Mouse (Mus musculus): ENCODE data around the gene Prok1. TPM values are rescaled to one million over a fixed set of nuclear protein-coding genes. Genes with fewer than 3 reads are reported as not detected.
A peak's percentile ranks its signal among the peaks of the same experiment; 100 is the strongest.

Prok1 gene
- total RNA-seq, 2 experiments from 2014 or later, result not detected

DNA sequence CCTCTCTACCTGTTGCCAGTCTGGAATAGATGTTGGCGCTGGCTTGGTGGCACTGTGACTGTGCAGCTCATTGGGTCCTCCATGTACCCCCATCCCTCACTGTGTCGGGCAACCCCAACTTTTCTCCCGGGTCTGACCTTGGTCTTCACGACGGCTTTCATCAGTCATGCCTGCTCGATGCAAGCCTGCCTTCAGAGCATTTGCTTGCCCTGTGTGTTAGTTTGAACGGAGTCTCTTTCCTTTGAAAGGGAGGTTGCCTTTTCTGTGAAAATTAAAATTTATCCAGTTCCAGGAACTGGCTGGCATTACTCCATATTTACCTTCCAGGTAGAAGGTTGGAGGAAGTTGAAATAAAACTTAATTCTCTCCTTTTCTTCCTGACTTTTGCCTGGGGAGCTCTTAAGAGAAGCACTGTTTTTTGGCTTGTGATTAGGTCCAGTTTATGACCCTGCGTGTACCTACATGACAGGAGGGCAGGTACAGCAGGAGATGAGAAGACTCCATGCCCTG, 981 bp downstream of the Prok1 start:
- no peak for DNase-seq (ENCODE audit: low spot score in 2 of 2)

DNA sequence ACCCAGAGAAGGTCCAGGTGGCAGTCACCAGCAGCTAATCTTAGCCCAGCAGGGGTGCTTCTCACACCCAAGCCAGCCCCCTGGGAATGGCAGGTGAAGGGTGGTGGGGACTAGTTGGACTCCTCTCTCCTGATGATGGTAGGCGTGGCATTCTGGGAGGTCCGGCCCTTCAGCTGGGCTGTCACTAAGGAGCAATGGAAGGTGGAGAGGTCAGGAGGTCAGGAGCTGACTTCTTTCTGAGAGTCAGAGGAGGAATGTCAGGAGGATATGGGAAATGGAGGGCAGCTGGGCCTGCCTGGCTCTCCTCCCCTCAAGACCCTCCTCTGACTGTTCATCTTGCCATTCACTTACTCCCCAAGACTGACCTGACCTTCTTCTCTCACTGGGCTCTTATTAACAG, 1.5 kb downstream of the Prok1 start:
- DNase-seq (ENCODE audit: low spot score in 2 of 2), result no peak

DNA sequence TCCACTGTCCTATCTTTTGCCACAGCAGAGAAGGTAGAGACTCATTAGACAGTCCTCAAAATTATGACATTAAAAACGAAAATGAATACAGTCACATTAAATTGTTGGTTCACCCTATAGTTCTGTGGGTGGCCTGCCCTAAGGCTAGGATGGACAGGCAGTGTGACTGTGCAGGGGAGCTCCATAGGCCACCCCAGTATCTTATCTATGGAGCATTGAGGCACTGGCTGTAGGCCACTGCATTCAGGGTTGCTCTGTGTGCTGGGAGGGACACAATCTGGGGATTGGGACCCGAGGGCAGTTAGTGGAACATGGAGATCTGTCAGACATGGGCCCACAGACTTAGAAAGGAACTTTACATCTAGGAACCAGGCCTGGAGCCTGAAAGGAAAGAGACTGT, 5.6 kb downstream of the Prok1 start:
- DNase-seq (ENCODE audit: low spot score in 2 of 2), result no peak

DNA sequence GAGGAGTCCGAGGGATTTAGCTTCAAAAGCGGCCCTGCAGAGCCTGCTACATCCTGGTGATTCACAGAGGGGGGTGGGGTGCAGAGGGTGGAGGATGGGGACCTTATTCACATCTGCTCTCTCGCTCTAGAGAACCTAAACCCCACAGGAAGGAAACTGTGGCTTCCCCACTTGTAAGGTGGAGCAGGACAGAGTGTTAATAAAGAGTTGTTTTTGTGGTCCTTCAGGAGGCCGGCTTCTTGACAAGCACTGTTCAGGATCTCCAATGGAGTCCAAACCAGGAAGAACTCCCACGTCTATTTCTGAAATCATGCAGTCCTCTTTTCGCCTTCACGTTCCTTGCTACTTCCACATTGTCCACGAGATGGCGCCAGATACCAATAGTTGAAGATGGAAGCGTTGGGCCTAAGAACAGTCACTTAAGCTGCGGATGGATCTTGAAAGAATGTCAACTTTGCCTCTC, 6.1 kb downstream of the Prok1 start:
- peak; percentile 94 to 95 for DNase-seq (ENCODE audit: low spot score in 2 of 2)

DNA sequence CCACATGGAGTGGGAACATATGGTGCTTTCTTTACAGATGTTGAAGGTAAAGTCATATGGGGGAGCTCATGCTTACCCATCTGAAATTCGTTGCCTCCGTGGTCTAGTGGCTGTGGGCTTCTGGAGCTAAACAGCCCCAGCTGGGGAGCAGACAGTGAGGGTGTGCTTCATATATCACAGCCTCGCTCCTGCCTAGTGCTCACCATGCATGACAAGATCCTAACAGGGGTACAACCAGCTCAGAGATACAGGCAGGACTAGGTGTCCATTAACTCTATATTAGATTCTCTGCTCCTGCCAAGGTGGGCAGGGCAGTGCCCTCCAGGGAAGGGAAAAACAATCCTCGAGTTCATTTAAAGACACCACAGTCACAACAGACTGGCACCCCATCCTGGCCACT, 8.3 kb downstream of the Prok1 start:
- no peak for DNase-seq (ENCODE audit: low spot score in 2 of 2)

DNA sequence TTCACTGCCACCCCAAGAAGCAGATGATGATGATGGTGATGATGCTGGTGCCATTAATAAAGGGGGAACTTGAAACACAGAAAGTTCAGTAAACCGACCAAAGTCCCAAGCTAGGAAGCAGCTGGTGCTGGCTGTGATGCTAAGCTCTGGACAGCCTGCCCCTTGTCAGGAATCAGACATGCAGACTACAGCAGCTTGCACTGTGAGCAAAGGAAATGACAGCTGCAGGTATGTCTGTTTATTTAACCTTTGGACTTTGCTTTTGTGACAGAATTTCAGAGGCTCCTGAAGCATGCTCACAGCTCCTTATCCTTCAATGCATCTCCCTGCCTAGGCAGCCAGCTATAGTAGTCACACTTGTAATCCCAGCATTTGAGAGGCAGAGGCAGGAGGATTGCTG, 9.0 kb downstream of the Prok1 start, which contains the start of gene A630076J17Rik:
A630076J17Rik (plus strand) TSS at position 88 of the 400 bp plus-strand sequence.
- no peak for DNase-seq (ENCODE audit: low spot score in 2 of 2)

DNA sequence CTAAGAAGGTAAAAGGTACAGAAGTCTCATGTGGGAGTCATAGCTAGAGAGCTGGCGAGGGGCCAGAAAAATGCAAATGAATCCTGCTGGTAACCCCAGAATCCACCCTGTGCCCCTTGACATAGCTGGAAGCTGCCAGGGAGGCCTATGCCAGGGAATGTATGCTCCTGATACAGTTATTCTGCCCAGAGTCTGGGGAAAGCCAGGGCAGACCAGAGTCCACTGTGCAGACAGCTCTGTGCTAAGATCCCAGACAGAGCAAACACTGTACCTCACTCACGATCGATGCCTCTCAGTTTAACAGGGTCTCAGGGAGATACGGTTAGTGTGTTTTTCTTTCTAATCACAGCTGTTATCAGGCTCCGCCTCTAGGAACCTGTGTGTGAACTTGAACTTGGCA, 9.7 kb downstream of the Prok1 start:
- no peak for DNase-seq (ENCODE audit: low spot score in 2 of 2)

DNA sequence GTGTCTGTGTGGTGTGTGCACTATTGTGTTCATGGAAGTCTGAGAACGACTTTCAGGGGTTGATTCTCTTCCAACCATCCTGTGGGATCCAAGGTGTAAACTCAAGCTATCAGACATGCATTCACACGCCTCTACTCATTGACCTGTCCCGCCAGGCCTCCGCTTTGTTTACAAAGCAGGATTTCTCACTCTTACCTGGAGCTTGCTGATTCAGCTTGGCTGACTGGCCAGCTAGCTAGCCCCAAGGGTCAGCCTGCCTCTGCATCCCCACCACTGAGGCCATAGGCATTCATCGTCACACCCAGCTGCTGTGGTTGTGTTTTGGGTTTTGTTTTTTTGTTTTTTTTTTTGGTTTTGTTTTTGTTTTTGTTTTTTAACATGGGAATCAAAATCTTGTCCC, 10.3 kb downstream of the Prok1 start:
- no peak for DNase-seq (ENCODE audit: low spot score in 2 of 2)

DNA sequence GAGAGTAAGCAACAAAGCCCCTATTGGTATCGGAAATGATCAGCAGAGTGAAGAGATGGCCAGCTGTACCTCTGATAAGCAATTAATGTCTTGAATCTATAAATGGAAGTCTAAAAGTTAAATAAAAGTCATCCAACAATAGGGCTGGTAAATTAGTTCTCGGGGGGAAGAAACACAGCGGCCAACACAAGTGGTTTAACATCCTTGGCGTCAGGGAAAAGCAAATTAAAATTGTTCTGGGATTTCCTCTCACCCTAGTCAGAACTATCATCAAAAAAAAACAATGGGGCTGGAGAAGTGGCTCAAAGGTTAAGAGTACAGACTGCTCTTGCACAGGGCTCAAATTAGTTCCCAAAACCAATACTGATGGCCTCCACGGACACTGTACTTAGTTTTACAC, 13.7 kb downstream of the Prok1 start:
- DNase-seq (ENCODE audit: low spot score in 2 of 2), result no peak

DNA sequence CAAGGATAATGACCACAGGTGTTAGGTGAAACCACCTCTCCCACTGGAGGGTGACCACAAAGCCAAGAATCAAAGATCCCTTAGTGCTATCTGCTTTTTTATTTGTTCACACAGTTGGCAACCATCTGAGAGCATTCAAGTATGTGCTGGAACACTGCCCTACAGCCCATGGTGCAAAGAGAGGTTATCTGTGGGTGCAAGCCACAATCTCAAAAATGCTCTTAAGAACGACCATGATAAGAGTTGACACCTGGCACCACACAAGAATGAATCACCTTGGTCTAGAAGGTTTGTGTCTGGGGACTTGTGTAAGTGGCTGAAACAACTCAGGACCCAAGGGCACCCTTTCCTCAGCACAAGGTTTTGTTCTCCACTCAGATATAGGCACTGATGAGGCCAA, 16.3 kb downstream of the Prok1 start:
- DNase-seq (ENCODE audit: low spot score in 2 of 2), result no peak

DNA sequence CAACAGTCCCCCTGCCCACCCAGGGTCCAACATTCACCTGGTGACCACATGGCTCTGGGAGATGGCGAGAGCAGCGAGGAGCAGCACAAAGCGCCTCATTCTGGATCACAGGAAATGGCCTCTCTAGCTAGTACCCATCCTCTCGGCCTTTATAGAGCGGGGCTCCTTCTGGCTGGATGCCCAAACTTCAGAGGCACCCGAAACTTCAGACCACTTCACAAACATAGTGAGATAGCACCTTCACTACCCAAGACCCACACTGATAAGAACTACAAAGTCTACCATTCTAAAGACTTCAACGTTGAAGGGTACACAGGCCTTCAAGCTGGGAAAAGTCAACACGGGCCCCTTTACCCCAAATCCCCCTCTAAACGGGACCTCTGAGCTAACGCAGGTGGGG, 17.9 kb downstream of the Prok1 start, which contains the start of gene Cym:
Cym (minus strand) TSS at position 125 of the 400 bp plus-strand sequence.
- no peak for DNase-seq (ENCODE audit: low spot score in 2 of 2)

DNA sequence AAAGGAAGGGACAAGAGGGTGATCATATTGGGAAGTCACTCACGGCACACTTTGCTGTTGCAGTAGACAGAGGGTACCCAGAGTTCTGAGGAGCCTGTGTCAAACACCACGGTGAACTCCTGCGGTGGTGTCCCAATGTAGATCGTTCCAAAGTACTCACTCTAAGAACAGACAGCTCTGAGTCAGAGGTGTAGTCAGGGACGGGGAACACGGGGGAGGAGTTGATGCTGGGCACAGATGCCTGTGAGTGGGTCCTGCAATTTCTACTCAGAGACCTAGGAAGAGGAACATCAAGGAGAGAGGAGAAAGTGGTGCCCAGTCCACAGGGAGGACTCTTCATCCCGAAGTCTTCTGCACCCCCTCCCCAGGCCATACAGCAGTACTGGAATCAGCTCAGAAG, 20.9 kb downstream of the Prok1 start:
- DNase-seq (ENCODE audit: low spot score in 2 of 2), result no peak

DNA sequence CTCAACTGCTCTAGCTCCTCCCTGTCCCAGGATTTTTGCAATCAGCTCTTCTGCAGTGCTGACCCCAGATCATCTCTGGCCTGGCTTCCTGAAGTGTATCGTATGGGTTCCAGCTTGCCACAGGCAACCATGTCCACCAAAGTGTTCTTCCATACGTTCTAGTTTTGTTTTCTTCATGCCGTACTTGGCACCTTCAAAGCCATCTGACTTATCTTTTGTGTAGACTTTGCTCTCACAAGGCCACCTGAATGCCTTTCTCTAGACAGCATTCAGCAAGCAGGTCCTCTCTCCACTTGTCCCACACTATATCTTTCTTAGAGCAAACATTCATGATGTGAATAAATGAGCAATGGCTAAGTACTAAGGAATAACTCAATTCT, 22.4 kb downstream of the Prok1 start:
- DNase-seq (ENCODE audit: low spot score in 2 of 2), result no peak

DNA sequence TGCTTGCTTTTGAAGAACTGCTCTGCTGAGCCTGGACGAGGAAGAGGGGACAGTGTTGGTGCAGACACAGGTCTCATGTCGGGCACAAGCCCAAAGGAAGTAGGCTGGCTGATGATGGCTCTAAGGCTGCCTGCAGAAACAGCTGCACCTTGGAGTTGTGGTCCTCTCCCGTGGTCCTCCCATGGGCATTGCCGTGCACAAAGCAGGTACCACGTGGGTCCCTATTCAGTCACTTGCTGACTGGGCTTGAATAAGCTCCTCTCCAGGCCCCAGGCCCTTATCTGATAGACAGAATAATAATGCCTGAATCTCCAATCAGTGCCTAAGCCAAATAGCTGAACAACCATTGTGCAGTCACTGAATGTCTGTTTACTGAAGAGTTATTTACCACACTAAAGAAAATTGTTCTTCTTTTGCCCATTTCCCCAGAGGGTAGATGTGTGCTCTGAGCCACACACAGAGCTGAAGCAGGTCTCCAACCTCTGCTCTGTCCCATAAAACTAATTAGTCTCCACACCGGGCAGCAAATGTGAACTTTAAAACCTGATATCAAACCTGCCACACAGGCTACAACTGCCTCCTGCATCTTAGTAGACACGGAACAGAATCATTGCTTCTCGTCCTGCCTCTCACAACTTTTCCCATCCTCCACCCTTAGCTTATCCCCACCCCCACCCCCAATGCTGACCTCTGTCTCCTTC, 23.0 kb downstream of the Prok1 start:
- DNase-seq (ENCODE audit: low spot score in 2 of 2), result no peak

DNA sequence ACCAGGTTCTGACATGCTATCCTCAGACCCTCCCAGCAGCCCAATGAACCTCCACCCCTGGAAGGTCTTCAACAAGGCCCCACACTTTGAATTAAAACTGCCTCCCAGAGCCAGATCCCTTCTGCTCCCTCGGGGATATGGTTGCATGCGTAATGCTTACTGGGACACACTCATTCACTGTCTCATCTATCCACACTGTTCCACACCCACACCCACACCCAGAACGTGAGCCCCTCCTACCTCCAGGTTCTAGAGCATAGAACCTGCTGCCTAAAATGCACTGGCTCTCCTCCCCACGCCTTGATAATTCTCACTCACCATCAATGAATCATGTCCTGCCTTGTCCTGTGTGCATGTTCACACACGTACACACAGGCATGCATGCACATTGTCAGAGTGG, 24.9 kb downstream of the Prok1 start:
- no peak for DNase-seq (ENCODE audit: low spot score in 2 of 2)

DNA sequence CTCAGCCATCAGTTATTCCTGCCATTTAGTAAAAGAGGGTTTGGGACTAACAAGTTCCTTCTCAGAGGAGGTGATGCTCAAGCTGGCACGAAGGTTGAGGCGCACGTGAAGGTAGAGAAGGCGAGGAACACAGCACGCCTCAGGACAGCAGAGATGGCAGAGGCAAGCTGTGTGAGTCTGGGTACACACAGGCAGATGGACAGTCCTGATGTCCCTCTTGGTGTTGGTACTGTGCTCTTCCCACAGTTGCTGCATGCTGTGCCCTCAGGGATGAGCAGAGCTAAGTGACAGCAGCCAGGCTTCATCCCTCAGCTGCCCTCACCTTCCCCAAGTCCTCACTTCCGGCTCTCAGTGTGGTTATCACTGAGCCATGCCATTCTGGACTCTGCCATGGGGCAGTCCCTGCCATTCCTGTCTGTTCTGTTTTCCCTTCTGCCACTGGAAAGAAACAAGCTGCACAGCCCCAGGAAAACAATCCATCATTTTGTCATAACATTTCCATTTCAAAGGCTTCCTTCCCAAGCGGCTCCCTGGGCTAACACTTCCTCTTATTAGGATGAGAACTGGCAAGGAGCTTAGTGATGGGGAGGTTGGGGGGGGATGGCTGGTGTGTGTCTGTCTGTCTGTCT, 31.8 kb downstream of the Prok1 start:
- DNase-seq (ENCODE audit: low spot score in 2 of 2), result no peak

DNA sequence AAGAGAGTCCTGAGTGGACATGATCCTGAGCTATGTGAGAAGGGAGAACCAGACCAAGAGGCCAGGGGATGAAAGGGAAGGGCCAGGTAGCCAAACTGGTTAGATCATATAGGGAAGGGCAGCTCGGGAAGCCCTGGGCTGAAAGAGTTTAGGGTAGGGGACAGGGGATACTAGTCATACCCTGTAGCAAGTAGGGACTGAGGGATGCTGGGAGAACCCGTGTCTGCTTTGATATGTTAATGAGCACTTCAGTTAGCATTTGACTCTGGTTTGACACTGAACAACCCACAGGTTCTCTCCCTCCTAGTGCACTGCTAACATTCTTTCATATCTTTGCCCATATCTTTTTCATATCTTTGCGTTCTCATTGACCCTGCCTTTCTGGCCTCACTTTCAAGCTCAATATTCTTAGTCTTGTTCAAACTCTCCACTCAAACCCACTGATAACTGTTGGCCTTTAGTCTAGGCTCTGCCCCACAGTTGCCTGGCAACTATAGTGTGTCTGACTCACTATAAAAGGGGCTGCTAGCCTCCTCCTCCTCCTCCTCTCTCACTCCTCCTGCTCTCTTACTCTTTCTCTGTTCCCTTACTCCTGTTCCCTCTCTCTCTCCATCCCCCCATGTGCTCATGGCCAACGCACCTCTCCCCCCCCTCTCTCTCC, 32.9 kb downstream of the Prok1 start:
- no peak for DNase-seq (ENCODE audit: low spot score in 2 of 2)

DNA sequence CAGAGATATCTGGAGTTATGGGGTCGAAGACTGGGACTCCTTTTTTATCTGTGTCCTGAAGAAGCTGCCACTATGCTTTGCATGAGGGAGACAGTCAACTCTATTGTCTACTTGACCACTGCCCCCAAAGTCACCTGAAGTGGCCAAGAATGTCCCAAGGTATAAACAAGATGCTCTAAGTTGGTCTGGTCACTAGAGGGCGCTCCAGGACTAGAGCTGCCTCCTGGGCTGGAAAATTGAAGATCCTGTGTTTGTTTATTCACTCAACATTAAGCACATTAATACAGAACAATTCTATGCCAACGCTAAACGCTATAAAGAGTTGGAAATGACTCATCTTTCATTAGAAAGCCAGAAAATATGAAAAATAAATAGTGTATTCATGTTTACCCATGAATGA, 33.5 kb downstream of the Prok1 start:
- peak; percentile 77 to 82 for DNase-seq (ENCODE audit: low spot score in 2 of 2)

DNA sequence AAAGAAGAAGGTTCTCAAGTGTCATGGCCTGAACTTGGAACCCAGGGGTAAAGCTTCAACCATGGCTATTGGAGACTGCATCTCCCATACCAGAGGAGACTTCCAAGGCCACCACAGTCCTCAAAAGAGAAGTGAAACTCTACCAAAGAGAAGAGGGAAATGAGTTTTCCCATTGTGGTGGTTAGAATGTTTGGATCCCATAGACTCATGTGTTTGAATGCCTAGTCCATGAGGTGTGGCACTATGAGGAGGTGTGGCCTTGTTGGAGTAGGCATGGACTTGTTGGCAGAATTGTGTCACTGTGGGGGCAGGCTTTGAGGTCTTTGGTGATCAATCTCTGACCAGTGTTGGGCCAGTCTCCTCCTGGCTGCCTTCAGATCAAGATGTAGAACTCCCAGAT, 34.3 kb downstream of the Prok1 start:
- DNase-seq (ENCODE audit: low spot score in 2 of 2), result no peak

DNA sequence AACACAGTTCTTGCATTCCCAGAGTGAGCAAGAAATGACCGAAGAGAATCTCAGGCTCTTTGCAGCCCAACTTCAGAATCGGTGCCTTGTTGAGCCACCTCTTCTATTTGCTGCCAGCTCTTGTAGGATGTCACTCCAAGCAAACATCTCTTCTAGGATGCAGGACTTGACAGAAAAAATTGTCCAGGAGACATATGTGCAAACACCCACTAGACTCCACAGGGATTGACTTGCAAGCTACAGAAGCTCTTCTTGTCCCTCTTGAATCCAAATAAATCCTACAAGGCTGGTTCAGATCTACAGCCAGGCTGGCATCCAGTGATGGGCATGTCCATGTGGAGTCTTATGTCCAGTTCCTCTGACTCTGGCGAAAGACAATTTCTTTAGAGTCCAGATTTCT, 35.1 kb downstream of the Prok1 start:
- DNase-seq (ENCODE audit: low spot score in 2 of 2), result no peak

DNA sequence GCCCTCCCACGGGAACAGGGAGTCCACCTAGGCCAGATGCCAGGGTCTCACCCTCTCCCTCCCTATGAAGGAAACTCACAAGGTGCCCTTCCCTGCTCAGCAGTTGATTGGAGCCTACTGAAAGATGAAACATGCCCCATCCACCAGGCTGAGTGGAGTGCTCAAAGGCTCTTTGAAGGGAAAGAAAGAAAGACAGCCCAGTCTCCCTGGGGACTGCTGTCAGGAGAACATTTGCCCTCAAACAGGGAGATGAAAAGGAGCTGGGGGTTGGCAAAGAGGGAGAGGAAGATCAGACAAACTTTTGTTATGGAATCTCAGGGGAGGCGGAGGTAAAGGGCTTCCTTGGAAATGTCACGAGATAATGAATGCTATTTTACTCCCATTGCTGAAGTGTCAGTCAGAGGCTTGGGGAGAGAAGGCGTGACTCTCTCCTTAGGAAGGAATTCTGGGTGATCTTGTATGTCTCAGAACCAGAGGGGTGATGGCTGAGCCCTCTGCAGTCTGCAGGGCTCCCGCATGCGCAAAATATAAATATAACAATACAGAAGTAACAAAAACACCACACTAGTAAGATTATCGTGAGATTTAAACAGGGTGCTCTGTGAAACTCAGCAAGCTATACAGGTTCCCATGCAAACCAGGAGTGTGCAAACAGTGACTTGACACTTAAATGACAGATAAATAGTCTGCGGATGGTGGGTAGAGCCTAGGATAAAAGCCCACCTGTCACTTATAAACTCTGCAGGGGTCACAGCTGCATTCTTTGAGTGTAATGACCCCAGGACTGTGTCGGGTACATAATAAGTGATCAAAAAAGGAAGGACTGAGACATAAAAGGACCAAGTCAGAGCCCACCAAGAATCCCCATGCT, 38.0 kb downstream of the Prok1 start:
- no peak for DNase-seq (ENCODE audit: low spot score in 2 of 2)
